Mouse (Mus musculus) lung, adult 2 months (tissue): ENCODE data around the gene Kank4.

Experiments used
- CTCF ChIP-seq: fragments of 200-500 bp; IDR thresholded peaks from 2 replicates; pipeline ENCODE4 v1.5.1; 2011; ENCODE audit warnings: mild to moderate bottlenecking, low read length, control low read depth; ENCODE audit not compliant: insufficient read depth
- POLR2A ChIP-seq: fragments of 200-500 bp; IDR thresholded peaks from 2 replicates; pipeline ENCODE4 v1.6.1; 2011; ENCODE audit warnings: low read depth, mild to moderate bottlenecking, control low read depth, low read length, borderline replicate concordance; ENCODE audit errors: extremely low read depth

- TF ChIP-seq CTCF (no peak), POLR2A (no peak)
Measured at GRCm38 (mm10) chr4:98743209-98743905, 74.0 kb downstream of the Kank4 start.
